Mouse (Mus musculus): ENCODE measurements around the gene Foxj3.

The Foxj3 gene

DNA sequence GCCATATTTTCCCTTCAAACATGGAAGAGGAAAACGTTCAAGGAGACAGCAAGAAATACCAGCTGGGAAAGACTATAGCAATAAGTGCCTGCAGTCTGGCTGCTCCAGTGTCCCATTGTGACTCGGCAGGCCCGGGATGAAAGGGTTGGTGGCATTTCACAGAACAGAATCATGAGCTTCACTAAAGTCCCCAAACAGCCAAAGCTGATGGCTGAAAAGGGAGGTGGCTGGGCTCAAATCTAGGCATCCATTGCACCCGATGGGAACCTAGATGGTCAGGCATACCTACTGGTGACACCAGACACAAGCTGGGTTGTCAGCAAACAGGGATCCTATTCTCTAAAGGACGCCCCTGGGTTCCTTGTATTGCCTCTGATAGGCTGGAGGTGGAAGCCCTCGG lies 101.1 kb downstream of the Foxj3 start:
- DNase-seq: no peak

DNA sequence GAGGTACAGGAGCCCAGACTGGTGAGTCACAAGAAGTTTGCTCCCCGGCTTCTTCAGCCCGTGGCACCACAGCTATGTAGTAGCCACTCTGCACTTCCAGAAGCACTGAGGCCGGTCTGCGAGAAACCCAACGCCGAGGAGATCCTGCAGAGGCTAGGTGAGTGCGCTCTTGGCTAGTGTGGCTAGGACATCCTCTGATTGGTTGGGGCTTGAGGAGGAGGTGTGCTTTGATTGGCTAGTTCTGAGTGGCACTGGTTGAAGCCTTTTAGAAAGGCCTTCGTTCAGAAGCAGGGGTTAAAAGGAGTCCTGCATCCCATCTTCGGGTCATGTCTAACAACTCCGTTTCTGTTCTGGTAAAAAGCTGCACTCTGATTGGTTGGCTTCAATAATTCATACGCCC lies 101.9 kb downstream of the Foxj3 start:
- DNase-seq: no peak

DNA sequence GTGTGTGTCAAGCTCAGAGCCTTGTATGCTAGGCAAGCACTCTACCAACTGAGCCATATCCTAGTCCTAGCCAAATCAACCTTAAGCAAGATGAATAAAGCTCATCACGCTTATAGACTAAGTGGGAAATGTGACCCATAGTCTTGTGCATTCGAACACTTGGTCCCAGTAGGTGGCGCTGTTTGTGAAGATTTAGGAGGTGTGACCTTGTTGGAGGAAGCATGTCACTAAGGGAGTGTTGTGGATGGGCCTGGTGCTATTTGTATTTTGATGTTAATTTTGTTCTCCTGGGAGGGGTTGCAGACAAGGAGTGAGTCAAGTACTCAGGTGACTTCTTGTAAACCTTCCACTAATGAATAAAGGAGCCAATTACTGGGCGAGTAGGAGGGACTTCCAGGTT lies 105.9 kb downstream of the Foxj3 start:
- no peak for DNase-seq

DNA sequence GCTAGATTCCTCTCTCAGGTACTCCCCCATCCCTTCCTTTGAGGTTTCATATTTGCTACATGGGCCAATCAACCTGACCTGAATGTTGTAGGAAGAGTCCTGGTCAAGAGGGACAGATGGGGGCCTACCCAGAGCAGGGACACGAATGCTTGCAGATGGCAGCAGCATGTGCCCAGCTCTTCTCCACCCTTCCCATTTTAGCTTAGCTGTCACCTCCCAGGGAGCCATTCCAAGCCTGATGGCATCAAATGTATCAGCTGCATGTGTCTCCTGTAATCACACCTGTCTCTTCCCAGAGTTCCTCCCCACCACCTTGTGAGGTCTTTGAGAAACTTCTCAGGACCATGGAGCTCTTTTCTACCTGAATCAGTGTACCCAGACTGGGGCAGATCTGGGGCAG lies 120.2 kb downstream of the Foxj3 start:
- DNase-seq: no peak

DNA sequence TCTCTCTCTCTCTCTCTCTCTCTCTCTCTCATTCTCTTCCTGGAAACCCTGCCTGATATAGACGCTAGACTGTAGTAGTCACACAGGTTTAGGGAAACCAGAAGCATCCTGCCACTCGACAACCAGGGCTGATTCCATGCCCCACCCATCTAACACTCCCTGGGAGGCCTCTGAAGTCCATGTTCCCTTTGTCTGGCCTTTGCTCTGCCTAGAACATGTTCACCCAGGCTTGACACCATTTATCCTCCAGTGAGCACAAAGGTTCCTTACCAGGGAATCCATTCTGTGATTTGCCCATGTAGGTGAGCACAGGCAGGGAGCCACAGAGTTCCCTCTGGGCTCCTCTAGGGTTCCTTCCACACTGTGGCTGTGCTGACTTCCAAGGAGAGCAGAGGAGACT lies 121.4 kb downstream of the Foxj3 start:
- DNase-seq: no peak

DNA sequence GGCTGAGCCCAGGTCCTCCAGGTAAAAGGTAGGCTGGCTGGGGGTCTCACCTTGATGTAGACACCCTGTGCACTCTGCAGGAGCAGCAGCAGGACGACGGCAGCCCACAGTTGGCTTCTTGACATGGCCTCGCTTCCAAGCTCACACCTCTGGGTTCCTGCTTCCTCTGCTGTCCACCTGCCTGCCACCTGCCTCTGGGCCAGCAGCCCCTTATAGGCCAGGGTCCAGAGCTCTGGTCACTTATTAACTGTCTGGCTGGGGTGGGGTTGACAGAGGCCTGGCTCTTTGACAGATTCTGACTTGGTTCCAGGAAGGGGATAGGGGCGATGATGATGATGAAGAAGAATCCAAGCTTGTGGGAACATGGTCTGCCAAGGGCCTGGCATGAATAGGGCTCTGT lies 121.9 kb downstream of the Foxj3 start, which contains the start of gene Guca2b:
Gene Guca2b, minus strand, starts transcription at position 224 of the 400 bp plus-strand sequence.
- DNase-seq: no peak

DNA sequence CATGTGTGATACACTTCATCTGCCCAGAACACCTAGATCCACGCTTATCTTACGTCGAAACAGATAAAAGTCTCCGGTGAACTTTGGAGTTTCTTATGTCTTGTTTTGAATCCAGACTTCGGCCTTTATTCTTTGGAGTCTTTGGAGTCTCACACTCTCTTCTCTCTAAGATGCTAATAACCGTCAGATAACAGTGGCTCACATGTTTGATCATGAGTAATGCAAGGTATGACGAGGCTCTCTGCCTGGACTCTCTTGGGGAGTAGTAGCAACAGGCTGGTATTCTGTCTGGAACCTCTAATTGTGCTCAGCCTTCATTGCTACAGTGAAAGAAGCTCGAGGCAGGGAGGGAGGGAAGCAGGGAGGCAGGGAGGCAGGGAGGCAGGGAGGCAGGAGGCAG lies 123.2 kb downstream of the Foxj3 start:
- DNase-seq: no peak

DNA sequence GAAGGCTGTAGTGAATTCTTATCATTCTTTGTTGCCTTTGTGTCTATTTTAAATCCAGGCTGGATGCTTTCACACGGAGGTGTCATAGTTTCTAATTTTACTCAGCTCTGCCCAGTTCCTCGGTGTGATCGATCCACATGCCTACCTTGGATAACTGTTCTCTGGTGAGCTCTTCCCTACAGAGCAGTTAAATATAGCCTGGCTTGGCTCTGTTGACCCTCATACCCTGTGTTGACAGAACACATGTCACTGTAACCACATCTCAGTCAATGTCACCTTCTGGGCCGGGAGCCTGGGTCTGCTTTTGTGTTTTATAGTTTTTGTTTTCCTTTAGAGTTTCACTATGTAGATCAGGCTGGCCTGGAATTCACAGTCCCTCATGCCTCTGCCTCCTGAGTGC lies 125.3 kb downstream of the Foxj3 start:
- DNase-seq: no peak

DNA sequence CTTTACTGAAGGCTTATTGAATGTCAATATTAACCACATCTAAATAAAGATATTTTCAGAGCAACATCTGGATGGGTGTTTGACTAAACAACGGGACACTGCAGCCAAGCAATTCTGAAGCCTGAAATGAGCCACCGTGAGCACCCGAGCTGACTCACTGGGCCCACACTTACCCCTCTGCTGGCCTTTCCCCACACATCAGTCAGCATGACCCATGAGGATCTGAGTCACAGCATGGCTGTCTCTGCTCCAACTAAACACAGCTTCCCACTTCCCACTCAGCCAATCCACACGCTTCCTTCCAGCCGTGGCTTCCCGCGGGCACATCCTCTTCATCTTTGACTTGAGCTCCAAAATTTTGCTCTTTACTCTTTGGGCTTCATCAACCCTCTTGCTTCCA lies 126.2 kb downstream of the Foxj3 start:
- DNase-seq: no peak

DNA sequence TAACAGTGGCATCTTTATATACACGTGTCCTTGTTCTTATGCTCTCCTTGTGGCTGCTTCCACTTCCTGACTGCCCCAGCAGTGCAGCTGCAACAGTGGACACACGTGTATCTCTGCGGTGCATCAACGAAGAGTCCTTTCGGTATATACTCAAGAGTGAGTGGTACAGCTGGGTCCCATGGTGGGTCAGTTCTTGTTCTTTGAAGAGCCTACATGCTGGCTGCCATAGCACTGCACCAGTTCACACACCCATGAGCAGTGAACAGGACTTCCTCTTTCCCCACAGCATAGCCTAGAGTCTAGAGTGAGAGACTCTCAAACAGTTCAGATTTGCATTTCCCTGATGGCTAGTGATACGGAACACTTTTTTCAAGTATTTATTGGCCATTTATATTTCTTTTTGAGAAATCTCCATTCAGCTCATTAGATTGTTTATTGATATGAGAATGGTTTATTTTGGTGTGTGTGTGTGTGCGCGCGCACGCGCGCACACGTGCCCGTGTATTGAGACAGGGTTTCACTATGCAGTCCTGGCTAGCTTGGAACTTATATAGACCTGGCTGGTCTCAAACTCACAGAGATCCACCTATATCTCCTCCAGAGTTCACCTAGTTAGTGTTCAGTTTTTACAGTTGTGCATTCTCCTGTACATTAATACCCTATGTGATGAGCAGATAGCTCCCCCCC lies 126.7 kb downstream of the Foxj3 start:
- no peak for DNase-seq

DNA sequence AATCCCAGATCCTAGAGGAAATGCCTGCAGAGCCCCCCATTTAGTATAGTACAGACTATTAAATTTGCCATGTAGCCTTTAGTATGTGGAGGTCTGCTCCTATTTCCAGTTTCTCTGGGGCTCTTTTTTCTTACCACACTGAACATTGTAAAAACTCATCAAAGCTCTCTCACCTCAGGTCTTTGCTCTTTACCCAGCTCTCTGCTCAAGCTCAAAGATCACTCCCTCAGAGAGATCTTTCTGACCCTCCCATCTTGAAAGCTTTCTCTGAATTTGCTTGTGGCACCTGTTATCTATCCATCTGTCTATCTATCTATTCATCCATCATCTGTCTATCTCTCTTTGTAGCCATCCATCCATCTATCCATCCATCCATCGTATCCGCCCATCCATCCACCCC lies 128.4 kb downstream of the Foxj3 start:
- DNase-seq: no peak

DNA sequence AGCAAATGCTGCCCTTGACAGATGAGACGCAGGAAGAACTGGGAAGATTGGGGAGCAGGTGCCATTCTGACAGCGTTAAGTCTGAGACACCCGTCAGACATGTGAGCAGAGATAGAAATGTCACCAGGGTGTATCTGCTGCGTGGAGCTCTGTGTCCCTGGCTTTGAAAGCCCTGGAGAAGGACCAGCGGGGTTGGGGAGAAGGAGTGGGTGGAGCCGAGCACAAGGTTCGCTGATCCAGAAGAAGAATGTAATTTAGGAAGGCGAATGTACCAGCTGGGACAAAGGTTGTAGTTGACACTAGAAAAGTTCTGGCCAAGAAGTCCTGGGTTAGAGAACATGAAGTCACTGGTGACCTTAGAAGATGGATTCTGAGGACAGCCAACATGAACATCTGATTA lies 129.3 kb downstream of the Foxj3 start:
- DNase-seq: no peak

DNA sequence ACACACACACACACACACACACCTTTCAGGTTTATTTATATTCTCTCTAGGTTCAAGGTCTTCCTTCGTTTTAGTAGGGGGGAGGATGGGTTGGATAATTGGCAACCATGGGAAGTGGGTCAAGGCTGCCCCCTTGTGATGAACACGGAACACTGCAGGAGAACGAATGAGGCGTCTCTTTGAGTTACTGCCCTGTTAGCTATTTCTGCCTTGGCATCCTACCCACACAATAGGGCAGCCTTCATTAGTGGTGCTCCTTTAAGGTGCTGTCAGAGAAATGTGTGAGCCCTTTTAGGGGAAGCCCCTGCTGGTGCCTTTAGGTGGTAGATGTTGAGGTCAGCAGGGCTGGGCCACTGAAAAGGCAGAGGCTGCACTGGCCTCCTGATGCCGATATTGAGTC lies 130.7 kb downstream of the Foxj3 start:
- DNase-seq: peak; percentile 30 to 32

DNA sequence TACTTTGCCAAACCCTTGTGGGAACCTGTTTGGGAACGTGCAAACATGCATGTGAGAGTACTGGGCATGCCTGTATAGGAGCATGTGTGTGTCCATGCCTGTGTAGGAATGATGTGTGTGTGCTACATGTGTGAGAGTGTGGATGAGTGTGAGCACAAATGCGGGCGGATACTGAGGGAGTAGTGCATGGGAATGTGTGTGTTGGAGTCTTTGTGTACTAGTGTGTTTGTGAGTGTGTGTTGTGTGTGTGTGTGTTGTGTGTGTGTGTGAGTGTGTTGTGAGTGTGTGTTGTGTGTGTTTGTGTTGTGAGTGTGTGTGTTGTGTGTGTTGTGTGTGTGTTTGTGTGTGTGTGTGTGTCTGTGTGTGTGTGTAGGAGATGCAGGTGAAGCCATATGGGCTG lies 131.4 kb downstream of the Foxj3 start:
- DNase-seq: no peak

DNA sequence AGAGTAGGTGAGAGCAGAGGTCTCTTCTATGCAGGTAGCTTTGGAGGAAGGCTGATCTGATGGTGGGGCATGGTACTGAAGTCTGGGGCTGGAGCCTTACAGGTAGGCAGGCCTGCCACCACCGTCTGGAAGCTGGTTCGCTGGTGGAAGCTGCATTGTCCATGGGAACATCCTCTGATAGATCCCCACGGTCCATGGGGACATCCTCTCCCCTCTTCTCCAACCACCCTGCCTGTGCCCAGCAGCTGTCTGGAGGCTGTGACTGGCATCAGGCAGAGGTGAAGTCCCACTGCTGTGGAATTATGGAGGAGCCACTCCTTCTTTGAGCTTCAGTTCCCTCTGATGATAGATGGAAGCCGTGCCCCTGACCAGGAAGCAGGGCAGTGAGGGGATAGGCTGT lies 131.8 kb downstream of the Foxj3 start:
- DNase-seq: no peak

DNA sequence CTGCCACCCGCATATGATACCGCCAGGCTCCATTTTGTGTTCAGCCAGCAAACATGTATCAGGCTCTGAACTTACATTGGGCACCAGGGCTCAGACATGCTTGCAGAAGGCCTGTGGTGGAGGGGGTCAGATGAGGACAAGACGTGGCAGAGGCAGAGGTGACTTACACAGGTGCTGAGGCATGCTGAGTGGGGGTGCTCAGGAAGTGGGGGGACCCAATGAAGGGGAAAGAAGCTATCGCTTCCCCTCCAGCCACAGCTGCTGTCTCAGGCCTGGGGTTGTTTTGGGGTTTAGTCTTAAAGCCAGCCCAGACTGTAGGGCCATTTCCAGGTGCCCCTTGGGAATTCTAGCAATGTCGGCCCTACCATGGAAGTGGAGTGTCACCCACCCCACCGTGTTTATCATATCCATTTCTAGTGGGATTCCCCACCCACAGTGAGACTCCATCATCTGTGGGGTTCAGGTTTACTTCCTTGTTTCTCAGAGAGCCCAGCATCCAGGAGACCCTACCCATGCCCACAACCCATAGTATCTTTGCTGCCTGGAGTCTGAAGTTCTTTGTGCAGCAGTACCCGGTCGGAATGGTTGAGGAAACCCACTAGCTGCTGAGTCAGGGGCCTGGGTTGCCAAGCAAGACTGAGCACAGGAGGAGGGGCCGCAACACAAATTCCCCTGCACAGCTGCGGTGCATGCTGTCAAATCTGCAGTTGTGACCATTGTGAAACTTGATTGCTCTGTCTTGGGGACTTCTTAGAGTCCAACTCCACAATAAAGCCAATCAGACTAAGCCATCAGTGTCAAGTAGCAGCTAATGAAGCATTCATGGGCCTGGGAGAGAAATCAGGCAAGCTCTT lies 132.8 kb downstream of the Foxj3 start:
- peak; percentile 74 to 86 for DNase-seq

DNA sequence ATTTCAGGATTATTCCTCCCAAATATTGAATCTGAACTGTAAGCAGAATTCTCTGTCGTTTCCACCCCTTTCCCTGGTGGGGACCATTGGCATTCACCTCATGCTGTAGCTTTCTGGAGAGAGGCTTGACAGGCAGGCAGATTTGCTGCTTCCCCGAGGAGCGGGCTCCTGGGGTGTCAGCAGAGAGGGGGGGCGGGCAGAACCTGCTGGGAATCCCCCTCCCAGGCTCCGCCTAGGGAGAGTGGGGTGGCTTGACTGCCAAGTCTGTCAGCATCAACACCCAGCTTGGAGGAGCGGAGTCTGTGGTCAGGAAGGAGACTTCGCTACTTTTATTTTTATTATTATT lies 133.4 kb downstream of the Foxj3 start:
- peak in 1 of 2 experiments; percentile 38 for DNase-seq

DNA sequence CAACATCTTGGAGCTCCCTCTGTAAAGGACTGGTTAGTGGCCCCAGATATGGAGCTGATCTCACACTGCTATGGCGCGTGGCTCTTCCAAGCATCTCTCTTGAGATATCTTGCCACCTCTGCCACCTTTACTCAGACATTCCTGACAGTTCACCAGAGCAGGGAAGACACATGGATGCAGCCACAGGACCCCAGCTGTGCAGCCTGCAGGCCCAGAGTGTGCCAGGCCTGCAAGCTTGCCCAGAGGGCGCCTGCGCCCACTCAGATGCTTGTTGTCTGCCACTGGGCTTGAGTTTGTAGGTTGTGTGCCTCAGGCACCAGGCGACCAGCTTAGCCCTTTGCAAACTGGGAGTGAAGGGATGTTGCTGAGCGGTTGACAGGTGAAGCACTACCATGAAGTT lies 133.9 kb downstream of the Foxj3 start:
- DNase-seq: peak; percentile 14 to 36

DNA sequence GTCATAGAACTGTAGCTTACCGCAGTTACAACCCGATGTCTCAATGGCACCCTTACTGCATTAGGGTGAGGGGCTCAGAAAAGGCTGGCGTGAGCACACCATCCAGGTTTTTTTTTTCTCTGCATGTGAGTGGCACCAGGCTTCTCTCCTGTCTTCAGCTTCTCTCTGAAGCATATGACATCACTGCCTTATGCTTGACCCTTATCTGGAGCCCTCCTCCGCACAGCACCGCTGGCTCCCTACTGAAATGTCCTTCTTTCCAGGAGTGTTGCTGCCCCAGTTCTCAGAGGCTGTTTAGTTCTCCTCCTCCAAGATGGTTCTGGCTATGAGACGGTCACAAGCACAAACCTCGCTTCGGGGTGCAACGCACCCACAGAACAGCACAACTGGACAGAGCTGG lies 134.4 kb downstream of the Foxj3 start:
- DNase-seq: no peak

DNA sequence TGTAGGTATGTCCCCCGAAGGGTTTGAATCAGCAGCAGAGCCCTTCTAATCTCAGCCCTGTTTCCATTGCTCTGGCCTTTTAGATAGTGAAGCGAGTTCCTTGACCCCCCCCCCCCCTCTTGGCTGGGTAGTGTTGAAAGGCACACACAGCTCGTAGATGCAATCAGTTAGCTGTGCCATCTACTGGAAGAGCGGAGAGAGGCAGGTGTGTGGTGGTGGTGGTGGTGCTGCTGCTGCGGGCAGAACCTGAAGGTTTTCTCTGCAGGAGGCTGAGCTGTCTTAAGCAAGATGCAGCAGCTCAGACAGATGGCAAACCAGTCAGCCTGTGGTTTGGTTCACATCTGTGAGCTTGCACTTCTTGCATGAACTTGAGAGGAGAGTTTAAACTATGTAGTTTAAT lies 135.9 kb downstream of the Foxj3 start:
- peak; percentile 77 to 87 for DNase-seq

Data from thymus, postnatal 36 days (tissue).